Mouse (Mus musculus) hindbrain, embryonic 13.5 days (tissue): ENCODE data around the gene Lpgat1. TPM values are rescaled to one million over a fixed set of nuclear protein-coding genes. Genes with fewer than 3 reads are reported as not detected.

Experiments used
- polyA plus RNA-seq: library from polyadenylated mRNA; unstranded; fragments of >200 nt; fragmentation: Nextera tagmentation; extraction: Ambion mirVana; gene quantifications from 2 replicates; pipeline ENCODE4 v1.2.1, GENCODE M21; 2015

Lpgat1 gene
- polyA plus RNA-seq, 1 experiment from 2014 or later: 29.7 TPM

Other genes starting within 250 kb of the Lpgat1 start
- gene Dtl, start 142.3 kb upstream of the Lpgat1 start, polyA plus RNA-seq: 11.4 TPM in 2 replicates
- gene Ints7, start 142.2 kb upstream of the Lpgat1 start, polyA plus RNA-seq: 44.0 and 48.2 TPM in 2 replicates
- 10.3 and 10.4 TPM in 2 replicates for gene Nek2, start 103.6 kb downstream of the Lpgat1 start, polyA plus RNA-seq
- gene Slc30a1, start 188.9 kb downstream of the Lpgat1 start, polyA plus RNA-seq: 2.3 and 2.8 TPM in 2 replicates